Mouse (Mus musculus): ENCODE data around the gene Cited1. TPM values are rescaled to one million over a fixed set of nuclear protein-coding genes. Genes with fewer than 3 reads are reported as not detected.
"Not testable (repeated sequence)": the region's sequence is repeated elsewhere in the genome, so short reads cannot be mapped to it uniquely, and the experiment has no call there.

The Cited1 gene
- polyA plus RNA-seq, 1 experiment from 2014 or later, result 17.8 TPM

DNA sequence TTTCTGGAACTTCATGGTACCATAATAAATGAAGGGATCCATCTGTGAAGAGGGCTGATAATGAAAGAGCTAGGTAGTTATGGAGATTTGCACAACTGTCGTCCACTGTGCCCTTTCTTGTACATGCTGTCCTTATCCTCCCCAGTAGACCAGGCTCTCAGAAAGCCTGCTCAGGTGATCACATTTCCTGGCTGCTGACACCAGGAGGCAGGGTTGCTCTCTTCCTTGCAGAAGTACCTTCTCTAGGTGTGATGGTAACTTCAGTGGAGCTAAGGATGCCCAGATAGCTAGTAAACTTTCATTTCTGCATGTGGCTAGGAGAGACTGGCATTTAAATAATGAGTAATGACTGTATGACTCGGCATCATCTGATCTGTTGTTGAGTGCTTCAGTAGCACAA is 7.6 kb downstream of the Cited1 start:
- no peaks in the 10 kb centered on the region for H3K36me3 ChIP-seq (ENCODE audit: control insufficient read depth, insufficient read depth, low read length)
- no peak overlapping the region for H3K9ac ChIP-seq (ENCODE audit: low read length)
- H3K4me3 ChIP-seq (ENCODE audit: low read length), result no peak overlapping the region
- H3K4me2 ChIP-seq (ENCODE audit: low read depth, low read length), result no peak overlapping the region
- no peaks in the 10 kb centered on the region for H3K4me1 ChIP-seq (replicated peaks; ENCODE audit: control insufficient read depth, insufficient read depth, low read length)
- ATAC-seq (ENCODE audit: low read depth), result no peak
- 41% methylated on average over 2 of the region's 2 CpGs for WGBS
- no peaks in the 10 kb centered on the region for H3K9me3 ChIP-seq (ENCODE audit: control insufficient read depth, low read length)
- peaks cover 10% of the 10 kb centered on the region for H3K27me3 ChIP-seq (ENCODE audit: control insufficient read depth, insufficient read depth, low read depth, low read length)
- H3K27ac ChIP-seq (ENCODE audit: low read length), result no peak overlapping the region

DNA sequence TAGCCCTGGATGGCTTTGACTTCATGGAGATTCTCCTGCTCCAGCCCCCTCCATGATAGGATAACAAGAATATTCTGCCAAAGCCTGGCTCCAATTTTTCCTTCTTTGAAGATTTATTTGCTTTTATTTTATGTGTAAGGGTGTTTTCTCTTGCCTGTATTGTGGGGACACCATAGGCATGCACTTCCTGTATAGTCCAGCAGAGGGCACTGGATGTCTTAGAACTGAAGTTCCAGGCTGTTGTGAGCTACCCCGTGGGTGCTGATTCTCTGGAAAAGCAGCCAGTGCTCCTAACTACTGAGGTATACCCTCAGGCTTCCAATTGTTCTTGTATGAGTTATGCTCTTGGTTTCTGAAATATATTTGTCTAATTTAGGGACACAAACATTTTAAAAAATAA is 32.9 kb downstream of the Cited1 start:
- Histone ChIP-seq H3K4me3 (ENCODE audit: low read length) (no peak overlapping the region), H3K27me3 (ENCODE audit: control insufficient read depth, insufficient read depth, low read depth, low read length) (no peaks in the 10 kb centered on the region), H3K9ac (ENCODE audit: low read length) (no peak overlapping the region), H3K4me2 (ENCODE audit: low read depth, low read length) (no peak overlapping the region), H3K9me3 (ENCODE audit: control insufficient read depth, low read length) (0 out of 2 replicates have a peak, but pooled peaks cover 2% of the 10 kb centered on the region), H3K4me1 (replicated peaks; ENCODE audit: control insufficient read depth, insufficient read depth, low read length) (no peaks in the 10 kb centered on the region), H3K27ac (ENCODE audit: low read length) (no peak overlapping the region), H3K36me3 (ENCODE audit: control insufficient read depth, insufficient read depth, low read length) (no peaks in the 10 kb centered on the region)
- 5% methylated on average over 1 of the region's 1 CpGs for WGBS
- ATAC-seq (ENCODE audit: low read depth), result no peak

GRCm38 (mm10) chrX:102215356-102215755 is 36.6 kb downstream of the Cited1 start:
- H3K4me1 ChIP-seq (replicated peaks; ENCODE audit: control insufficient read depth, insufficient read depth, low read length); H3K36me3 ChIP-seq (ENCODE audit: control insufficient read depth, insufficient read depth, low read length); H3K9ac ChIP-seq (ENCODE audit: low read length); ATAC-seq (ENCODE audit: low read depth); H3K4me3 ChIP-seq (ENCODE audit: low read length); H3K27ac ChIP-seq (ENCODE audit: low read length); H3K9me3 ChIP-seq (ENCODE audit: control insufficient read depth, low read length); H3K4me2 ChIP-seq (ENCODE audit: low read depth, low read length); H3K27me3 ChIP-seq (ENCODE audit: control insufficient read depth, insufficient read depth, low read depth, low read length): not testable (repeated sequence)
- 44% methylated on average over 8 of the region's 9 CpGs for WGBS

Small RNA genes within 50 kb of the gene (microRNA-seq; reads per million reads assigned to microRNA genes)
- not detected for gene Gm26318

Other genes starting within 250 kb of the Cited1 start
- gene Rtl5, start 180.9 kb downstream of the Cited1 start, polyA plus RNA-seq (2015; fragmentation: Nextera tagmentation; extraction: Ambion mirVana), result 1.8 and 2.9 TPM in 2 replicates
- gene Pin4, start 132.7 kb downstream of the Cited1 start, polyA plus RNA-seq (2015; fragmentation: Nextera tagmentation; extraction: Ambion mirVana), result 63.7 and 66.8 TPM in 2 replicates
- gene Ercc6l, start 95.1 kb downstream of the Cited1 start, polyA plus RNA-seq (2015; fragmentation: Nextera tagmentation; extraction: Ambion mirVana), result 15.7 and 16.8 TPM in 2 replicates
- gene Rps4x, start 62.8 kb downstream of the Cited1 start, polyA plus RNA-seq (2015; fragmentation: Nextera tagmentation; extraction: Ambion mirVana), result 780 and 798 TPM in 2 replicates